Mouse (Mus musculus) gastrocnemius, postnatal 10 days (tissue): ENCODE data around the gene Cacng4. TPM values are rescaled to one million over a fixed set of nuclear protein-coding genes. Genes with fewer than 3 reads are reported as not detected.

ENCODE experiments used
- DNase-seq: peaks from one replicate; pipeline ENCODE4 v3.0.0; 2021; ENCODE audit warnings: mixed read lengths
- total RNA-seq, 2 experiments: library from RNA; stranded (reverse); gene quantifications; 2 replicates each; pipeline ENCODE4 v1.2.3; 2021

The Cacng4 gene
- total RNA-seq, 2 experiments from 2014 or later, result 0.75 to 0.95 TPM

- DNase-seq, result peak; percentile 56
Measured at GRCm38 (mm10) chr11:107716332-107716938, 77.9 kb downstream of the Cacng4 start, which contains the start of gene Cacng1. Cacng1 (minus strand) TSS chr11:107716522.

GRCm38 (mm10) chr11:107714368-107714767 lies 80.0 kb downstream of the Cacng4 start:
- no peak for DNase-seq

- no peak for DNase-seq
Measured at GRCm38 (mm10) chr11:107710379-107710778, 84.0 kb downstream of the Cacng4 start.

GRCm38 (mm10) chr11:107707897-107708610 lies 86.3 kb downstream of the Cacng4 start:
- DNase-seq, result no peak

GRCm38 (mm10) chr11:107705476-107706074 lies 88.8 kb downstream of the Cacng4 start:
- no peak for DNase-seq

- DNase-seq, result no peak
Measured at GRCm38 (mm10) chr11:107705060-107705459, 89.3 kb downstream of the Cacng4 start.

- no peak for DNase-seq
Measured at GRCm38 (mm10) chr11:107703272-107704134, 90.9 kb downstream of the Cacng4 start.

- no peak for DNase-seq
Measured at GRCm38 (mm10) chr11:107699967-107700366, 94.4 kb downstream of the Cacng4 start.

GRCm38 (mm10) chr11:107693338-107693737 lies 101.0 kb downstream of the Cacng4 start:
- DNase-seq, result no peak

- DNase-seq, result no peak
Measured at GRCm38 (mm10) chr11:107691569-107691968, 102.8 kb downstream of the Cacng4 start.

GRCm38 (mm10) chr11:107688480-107688879 lies 105.9 kb downstream of the Cacng4 start:
- DNase-seq, result no peak

- no peak for DNase-seq
Measured at GRCm38 (mm10) chr11:107686290-107686689, 108.1 kb downstream of the Cacng4 start.

- no peak for DNase-seq
Measured at GRCm38 (mm10) chr11:107683544-107684465, 110.6 kb downstream of the Cacng4 start.

- DNase-seq, result no peak
Measured at GRCm38 (mm10) chr11:107682694-107683355, 111.5 kb downstream of the Cacng4 start.

Other genes starting within 250 kb of the Cacng4 start
- 10 to 100 TPM; 17.1 to 25.7 TPM for gene Helz, start 246.6 kb downstream of the Cacng4 start, total RNA-seq
- 100 to 1,000 TPM; 457 to 476 TPM for gene Cacng1, start 78.0 kb downstream of the Cacng4 start, total RNA-seq
- gene Cacng5, start 120.5 kb upstream of the Cacng4 start, total RNA-seq, result under 1 TPM; 0.38 TPM